Mouse (Mus musculus) regulatory T cell (primary cell): ENCODE results near the gene Rbfox3.

Source experiments
- in situ Hi-C: fragments of 300-600 bp; cut with MboI, MseI; formaldehyde crosslinking; loops from one replicate; pipeline ENCODE4 v1.15.1; 2025; ENCODE audit warnings: high pct_unique_total_duplicates

Rbfox3 gene

DNA sequence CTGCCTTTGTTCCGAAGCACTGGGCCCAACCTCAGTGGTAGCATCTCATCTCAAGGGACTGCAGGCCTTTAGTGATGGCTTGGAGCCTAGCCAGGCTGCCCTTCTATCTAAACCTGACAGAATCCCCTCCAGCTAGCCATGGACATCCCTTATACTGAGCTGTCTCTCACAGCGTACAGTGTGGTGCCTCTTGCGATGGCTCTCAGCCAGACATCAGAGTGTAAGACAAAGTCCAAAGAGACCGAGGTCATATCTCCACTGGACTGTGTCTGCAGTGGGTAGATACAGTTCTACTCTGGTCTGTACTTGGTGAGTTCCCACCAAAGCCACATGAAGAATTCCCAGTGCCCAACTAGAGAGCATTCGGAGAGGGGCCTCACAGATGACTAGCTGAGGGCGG lies 240.2 kb downstream of the Rbfox3 start:
- in situ Hi-C loops = no loop called here

GRCm38 (mm10) chr11:118669820-118670219 lies 241.6 kb downstream of the Rbfox3 start:
- in situ Hi-C loops = no loop called here

DNA sequence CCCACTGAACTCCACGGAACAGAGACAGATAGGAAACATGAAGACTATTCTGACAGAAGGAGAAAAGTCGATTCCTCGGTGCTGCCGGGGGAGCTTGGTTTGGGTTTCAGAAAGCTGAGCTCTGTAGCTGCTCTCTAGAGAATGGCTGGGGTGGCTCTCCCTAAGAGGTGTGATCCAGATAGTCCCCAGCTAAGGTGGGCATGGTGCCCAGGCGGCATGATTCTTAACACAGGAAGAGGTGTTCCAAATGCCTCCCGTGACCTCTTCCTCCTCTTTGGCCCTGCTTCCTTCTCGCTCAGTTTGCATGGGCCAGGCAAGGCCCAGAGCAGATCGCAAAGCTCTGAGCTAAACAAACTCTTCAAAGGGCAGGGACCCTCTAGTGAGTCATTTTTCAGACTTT lies 243.0 kb downstream of the Rbfox3 start:
- in situ Hi-C loops = no loop called here

DNA sequence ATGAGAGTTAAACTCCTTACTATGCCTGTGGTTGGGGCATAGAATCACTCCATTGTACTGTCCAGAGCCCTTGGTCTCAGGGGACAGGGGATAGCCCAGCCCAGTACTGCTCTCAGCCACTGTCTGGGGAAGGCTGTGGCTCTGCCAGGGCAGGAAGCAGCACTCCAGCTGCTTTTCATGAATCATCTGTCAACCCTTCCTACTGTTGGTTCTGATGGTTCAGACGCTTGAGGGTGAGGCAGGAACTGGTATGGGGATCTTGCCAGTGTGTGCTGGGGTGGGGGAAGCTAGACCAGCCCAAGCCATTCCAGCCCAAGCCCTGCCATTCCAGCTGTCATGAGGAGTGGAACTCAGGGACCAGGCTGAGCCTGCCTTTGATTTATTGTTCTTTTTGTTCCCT lies 243.5 kb downstream of the Rbfox3 start:
- in situ Hi-C loops = no loop called here

- in situ Hi-C loops = no loop called here
These were observed 245.2 kb downstream of the Rbfox3 start for GRCm38 (mm10) chr11:118666172-118666571.

GRCm38 (mm10) chr11:118663305-118663704 lies 248.1 kb downstream of the Rbfox3 start:
- in situ Hi-C loops = no loop called here

DNA sequence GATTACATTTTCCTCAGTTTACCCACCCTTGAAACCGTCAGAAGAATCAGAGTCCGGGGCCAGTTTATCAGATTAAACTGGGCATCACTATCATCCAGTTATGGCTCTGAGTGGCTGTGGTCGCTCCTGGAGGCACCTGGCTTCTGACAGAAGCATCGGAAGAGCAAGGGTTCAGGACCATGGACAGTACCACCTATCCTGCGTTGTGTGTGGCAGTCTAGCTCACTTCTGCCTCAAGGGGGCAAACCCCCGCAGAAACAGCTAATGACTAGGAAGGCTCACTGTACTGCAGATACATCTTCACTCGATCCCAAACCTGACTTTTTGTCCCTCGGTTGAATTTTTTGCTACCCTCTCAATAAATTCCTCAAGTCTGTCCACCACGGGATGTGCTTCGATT lies 252.1 kb downstream of the Rbfox3 start:
- in situ Hi-C loops = no loop called here

DNA sequence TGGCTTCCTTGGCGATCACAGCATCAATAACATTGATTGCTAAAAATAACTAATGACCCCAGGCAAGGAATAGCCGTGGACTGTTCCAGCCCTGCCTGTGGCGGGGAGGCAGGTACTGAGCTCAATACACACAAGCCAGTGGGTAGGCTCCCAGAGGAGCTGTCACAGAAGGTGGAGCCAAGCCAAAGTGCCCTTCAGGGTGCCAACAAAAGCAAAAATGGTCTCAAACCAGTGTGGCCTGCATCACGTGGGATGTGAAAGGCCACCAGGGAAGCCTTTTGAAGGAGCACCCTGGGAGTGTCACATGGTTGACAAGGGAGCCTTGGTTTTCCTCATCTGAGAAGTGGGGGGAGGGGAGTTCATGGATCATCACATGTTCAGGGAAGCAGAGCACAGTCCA lies 255.6 kb downstream of the Rbfox3 start:
- in situ Hi-C loops = no loop called here

DNA sequence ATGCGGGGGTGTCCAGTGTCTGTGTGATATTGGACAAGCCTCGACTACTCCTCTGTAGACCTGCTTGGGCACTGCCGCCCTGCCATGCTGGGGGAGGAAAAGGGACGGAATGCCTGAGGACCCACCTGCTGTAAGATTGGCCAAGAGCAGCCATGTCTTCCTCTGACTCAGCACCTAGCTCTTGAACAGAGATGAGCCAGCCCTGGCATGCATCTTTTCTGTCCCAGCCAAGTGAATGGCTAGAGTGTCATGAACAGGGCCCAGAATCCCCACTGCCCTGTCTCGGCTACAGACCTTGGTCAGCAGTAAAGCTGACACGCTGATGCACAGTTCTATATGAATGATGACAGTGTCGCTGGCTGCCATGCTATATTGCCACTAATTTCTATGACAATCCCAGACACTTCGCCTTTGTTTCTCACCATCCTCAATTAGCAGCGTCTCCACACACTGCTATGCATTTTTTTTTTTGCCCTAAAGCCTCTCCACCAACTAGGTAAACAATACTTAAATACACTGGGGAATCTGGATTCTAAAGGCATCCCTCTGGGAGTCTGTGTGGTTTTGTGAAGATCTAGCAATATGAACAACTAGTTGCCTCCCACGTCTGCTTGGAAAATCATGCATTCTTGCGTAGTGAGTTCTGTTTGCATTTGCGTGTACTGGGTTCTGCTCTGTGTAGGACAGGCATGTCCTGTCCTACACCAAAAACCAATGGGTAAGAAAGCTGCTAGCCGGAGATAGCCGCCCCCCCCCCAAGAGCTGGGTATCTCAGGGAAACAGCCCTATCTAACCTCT lies 257.7 kb downstream of the Rbfox3 start:
- in situ Hi-C loops = no loop called here

DNA sequence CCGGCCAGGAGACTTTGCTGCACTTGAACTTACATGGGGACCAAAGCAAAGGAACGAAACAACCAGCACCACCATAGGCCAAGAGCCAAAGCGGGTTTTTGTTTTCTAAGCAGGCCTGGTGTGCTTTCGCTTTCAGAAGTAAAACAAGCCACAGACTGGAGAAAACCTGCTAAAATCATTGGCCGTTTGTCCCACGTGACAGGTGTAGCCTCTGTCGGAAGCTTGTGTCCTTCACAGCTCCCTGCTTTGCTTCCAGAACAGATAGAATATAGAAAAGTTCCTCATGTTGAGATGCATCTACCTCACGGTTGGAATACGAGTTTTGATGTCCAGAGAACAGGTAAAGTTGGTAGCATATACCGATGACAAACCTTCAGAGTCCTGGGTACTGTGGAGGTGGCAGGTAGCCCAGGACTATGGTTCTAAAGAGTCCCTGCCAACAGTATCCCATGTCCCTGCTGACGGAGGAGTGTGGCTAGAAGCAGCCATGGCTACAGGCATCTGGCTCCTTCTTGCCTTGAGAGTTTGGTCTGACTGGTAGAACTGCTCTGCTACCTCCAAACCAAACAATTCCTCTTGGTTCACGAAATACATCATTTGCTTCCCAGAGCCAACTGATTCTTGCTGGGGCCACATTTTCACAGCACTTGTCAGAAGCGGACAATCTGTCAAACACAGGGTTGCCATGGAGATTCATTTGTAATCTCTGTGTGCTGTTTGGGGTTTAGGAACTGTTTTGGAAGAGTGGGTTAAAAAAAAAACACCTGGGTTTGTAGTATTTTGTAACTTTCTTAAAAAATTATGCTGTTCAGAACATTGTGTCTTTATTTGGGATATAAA lies 258.8 kb downstream of the Rbfox3 start:
- in situ Hi-C loops = no loop called here

GRCm38 (mm10) chr11:118648369-118648768 lies 263.0 kb downstream of the Rbfox3 start:
- in situ Hi-C loops = no loop called here

- in situ Hi-C loops = no loop called here
These were observed 264.5 kb downstream of the Rbfox3 start for GRCm38 (mm10) chr11:118646864-118647263.

DNA sequence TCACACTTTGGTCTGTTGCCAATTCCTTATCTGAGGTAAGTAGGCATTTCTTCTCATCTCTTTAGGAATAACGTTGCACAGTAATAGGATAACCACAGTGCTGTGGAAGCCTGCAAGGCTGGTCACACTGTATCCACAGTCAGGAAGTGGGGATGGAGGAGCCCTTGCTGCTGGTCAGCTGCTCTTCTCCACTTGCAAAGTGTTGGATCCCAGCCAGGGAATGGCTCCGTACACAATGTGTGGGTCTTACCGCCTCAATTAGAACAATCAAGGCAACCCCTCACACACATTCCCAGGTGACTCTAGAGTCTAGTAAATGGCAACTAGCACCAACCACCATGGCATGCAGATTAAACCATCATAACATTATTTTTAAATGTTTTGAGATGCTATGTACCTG lies 266.2 kb downstream of the Rbfox3 start:
- in situ Hi-C loops = no loop called here

GRCm38 (mm10) chr11:118640706-118641105 lies 270.7 kb downstream of the Rbfox3 start:
- in situ Hi-C loops = no loop called here

DNA sequence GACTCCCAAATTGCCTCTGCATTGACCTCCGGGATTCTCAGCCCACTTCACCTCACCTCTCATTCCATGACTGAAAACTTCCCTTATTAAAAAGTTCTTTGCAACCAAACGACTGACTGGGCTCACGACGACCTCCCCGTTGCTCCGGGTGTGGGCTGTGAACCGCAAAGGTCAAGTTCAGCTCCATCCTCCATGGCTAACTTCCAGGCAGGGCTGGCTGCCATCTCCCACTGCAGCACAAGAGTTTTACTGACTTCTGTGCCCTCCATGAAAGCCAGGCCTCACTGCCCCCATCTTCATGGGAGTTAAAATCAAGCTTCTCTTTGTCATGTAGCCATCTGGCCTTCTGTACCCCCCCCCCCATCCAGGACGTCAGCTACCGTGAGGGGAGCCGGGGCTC lies 273.7 kb downstream of the Rbfox3 start:
- in situ Hi-C loops = no loop called here

DNA sequence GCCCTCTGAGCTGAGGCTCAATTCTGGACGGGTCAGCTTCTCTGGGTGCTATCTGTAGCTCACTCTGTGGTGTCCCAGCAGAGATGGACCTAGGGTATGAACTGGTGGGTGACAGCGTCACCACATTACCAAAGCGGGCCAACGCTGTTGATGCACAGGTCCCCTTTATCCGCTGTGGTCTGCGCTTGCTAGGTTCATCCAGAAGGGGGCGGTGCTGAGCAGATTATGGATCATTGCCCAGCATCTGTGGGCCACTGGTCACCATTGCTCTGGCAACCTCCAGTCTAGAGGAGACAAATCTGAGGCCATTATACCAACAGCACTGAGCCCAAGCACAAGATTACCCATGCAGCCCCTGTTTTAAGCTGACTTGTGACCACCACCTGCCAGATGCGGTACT lies 276.8 kb downstream of the Rbfox3 start:
- in situ Hi-C loops = no loop called here

- in situ Hi-C loops = no loop called here
These were observed 281.7 kb downstream of the Rbfox3 start for GRCm38 (mm10) chr11:118629718-118630117.

DNA sequence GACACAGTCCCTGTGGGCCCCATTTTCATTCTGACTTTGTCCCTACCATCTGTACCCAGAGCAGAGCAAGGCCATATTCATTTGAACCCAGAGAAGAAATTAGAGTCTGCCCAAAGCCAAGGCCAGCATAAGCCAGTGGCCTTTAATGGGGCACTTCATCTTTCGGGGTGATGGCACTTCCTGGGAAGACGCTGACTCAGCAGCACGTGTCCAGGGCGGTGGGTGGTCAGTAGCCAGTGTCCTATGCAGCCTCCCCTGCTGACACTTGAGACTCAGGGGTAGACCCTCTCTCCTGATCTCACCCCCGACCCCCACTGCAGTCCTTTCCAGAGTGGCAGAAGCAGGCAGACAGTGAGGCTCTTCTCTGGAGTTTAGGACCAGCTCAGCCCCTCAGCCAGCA lies 283.9 kb downstream of the Rbfox3 start:
- in situ Hi-C loops = no loop called here

DNA sequence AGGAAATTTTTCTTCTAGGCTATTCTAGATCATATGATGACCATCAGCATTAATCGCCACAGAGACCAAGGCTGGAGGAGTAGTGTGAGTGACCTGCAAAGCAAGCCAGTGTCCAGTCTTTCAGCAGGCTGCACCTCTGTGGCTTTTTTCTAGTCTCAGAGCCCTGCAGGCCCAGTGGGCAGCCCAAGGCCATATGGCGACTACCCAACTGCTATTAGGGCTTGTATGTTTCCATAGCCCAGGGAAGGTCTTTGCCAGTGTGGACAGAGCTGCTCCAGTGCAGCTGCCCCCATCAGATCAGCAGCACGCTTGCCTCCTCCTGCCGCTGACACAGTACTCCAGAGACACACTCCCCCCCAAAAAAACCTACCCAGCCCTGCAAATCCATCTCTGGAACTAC lies 290.5 kb downstream of the Rbfox3 start:
- in situ Hi-C loops = no loop called here

DNA sequence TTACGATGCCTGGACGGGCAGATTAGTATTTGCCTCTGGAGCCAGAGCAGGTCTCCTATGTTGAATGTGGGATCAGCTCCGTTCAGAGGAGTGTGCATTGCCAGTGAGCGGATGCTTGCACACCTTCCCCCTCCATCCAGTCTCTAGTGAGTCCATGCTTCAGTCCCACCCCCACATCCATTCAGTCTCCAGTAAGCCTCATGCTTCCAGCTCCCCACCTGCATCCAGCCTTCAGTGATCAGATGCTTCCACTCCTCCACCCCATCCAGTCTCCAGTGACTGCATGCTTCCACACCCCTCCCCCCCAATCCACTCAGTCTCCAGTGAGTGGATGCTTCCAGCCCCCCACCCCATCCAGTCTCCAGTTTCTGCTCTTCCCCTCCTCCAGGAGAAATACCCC lies 297.3 kb downstream of the Rbfox3 start:
- in situ Hi-C loops = no loop called here

- in situ Hi-C loops = no loop called here
These were observed 301.3 kb downstream of the Rbfox3 start for GRCm38 (mm10) chr11:118610128-118610527.

- in situ Hi-C loops = loop anchor here (10.0 kb wide), 1 partner anchor 1085 kb away; no protein-coding TSS in a partner anchor
These were observed 302.0 kb downstream of the Rbfox3 start for GRCm38 (mm10) chr11:118609236-118610000.
